ENCODE assay signal across 8 mouse cellular contexts in genomic region chr4:102570766-102571411, GRCm38 (mm10).
DNase-seq lines count a peak whose midpoint lies in the region; ATAC-seq lines count a peak whose summit lies in the region.

No protein-coding gene starts in this region.

- whole genome bisulfite sequencing in embryonic facial prominence, embryonic 13.5 days: 2% methylated on average over 20 of the region's 20 CpGs
- 4% methylated on average over 20 of the region's 20 CpGs for WGBS in kidney, embryonic 15.5 days
- 3% methylated on average over 20 of the region's 20 CpGs for WGBS in midbrain, embryonic 14.5 days

- H3K36me3 ChIP-seq in embryonic facial prominence, embryonic 13.5 days: no peaks in the 10 kb centered on the region
- H3K36me3 ChIP-seq in kidney, embryonic 15.5 days: no peaks in the 10 kb centered on the region
- no peaks in the 10 kb centered on the region for H3K36me3 ChIP-seq in midbrain, embryonic 14.5 days (ENCODE audit: control insufficient read depth, insufficient read depth, low read length)

- H3K4me3 ChIP-seq in embryonic facial prominence, embryonic 13.5 days: peak overlapping the region; percentile 55
- peak overlapping the region; percentile 55 for H3K4me3 ChIP-seq in kidney, embryonic 15.5 days (replicated peaks)
- peak overlapping the region; percentile 40 for H3K4me3 ChIP-seq in midbrain, embryonic 14.5 days (replicated peaks; ENCODE audit: low read depth, low read length)

- DNase-seq in spleen, adult 12 weeks (ENCODE audit: low spot score): peak; percentile 21
- DNase-seq in spleen, adult 18-20 months: no peak
- peak; percentile 48 for DNase-seq in midbrain, embryonic 14.5 days
- DNase-seq in layer of hippocampus, postnatal 14 days (ENCODE audit: low spot score in 2 of 2): no peak
- no peak for DNase-seq in left cerebral cortex, adult 11 months (ENCODE audit: low spot score)
- no peak for DNase-seq in yolk sac, embryonic 10.5 days (ENCODE audit: low spot score)

- peaks cover 37% of the 10 kb centered on the region for H3K4me1 ChIP-seq in embryonic facial prominence, embryonic 13.5 days
- peaks cover 39% of the 10 kb centered on the region for H3K4me1 ChIP-seq in kidney, embryonic 15.5 days
- peaks cover 32% of the 10 kb centered on the region for H3K4me1 ChIP-seq in midbrain, embryonic 14.5 days (ENCODE audit: control insufficient read depth, insufficient read depth, low read length)

- no peaks in the 10 kb centered on the region for H3K27me3 ChIP-seq in embryonic facial prominence, embryonic 13.5 days
- H3K27me3 ChIP-seq in kidney, embryonic 15.5 days: peaks cover 11% of the 10 kb centered on the region; the same call in 1 of the 2 replicates
- 0 out of 2 replicates have a peak, but pooled peaks cover 9% of the 10 kb centered on the region for H3K27me3 ChIP-seq in midbrain, embryonic 14.5 days (ENCODE audit: control insufficient read depth, insufficient read depth, low read length)

- H3K9me3 ChIP-seq in embryonic facial prominence, embryonic 13.5 days: no peaks in the 10 kb centered on the region
- no peaks in the 10 kb centered on the region for H3K9me3 ChIP-seq in kidney, embryonic 15.5 days (replicated peaks)
- no peaks in the 10 kb centered on the region for H3K9me3 ChIP-seq in midbrain, embryonic 14.5 days (ENCODE audit: control insufficient read depth, low read length)

- peak overlapping the region; percentile 91 for H3K4me2 ChIP-seq in embryonic facial prominence, embryonic 13.5 days
- H3K4me2 ChIP-seq in kidney, embryonic 15.5 days: peak overlapping the region; percentile 83
- H3K4me2 ChIP-seq in midbrain, embryonic 14.5 days (ENCODE audit: low read length): peak overlapping the region; percentile 76

- H3K9ac ChIP-seq in embryonic facial prominence, embryonic 13.5 days: peak overlapping the region; percentile 77
- peak overlapping the region; percentile 55 for H3K9ac ChIP-seq in kidney, embryonic 15.5 days
- H3K9ac ChIP-seq in midbrain, embryonic 14.5 days (replicated peaks; ENCODE audit: low read length): peak overlapping the region; percentile 56

- ATAC-seq in embryonic facial prominence, embryonic 13.5 days (ENCODE audit: insufficient number of reproducible peaks, insufficient read depth, low FRiP score, low TSS enrichment, low read depth): no peak
- ATAC-seq in kidney, embryonic 15.5 days (replicated peaks; ENCODE audit: low FRiP score): peak; percentile 27; the same call in 1 of the 2 replicates
- ATAC-seq in midbrain, embryonic 14.5 days (ENCODE audit: low FRiP score, low TSS enrichment): 0 out of 2 replicates have a peak, but pooled peaks have one; percentile 20

- H3K27ac ChIP-seq in embryonic facial prominence, embryonic 13.5 days: peak overlapping the region; percentile 87
- H3K27ac ChIP-seq in kidney, embryonic 15.5 days: peak overlapping the region; percentile 93
- 0 out of 2 replicates have a peak overlapping the region, but pooled peaks have one; percentile 52 for H3K27ac ChIP-seq in midbrain, embryonic 14.5 days (replicated peaks; ENCODE audit: low read depth, low read length)

Comparison
In these comparisons a context has a peak if more than half of its experiments do, and no peak if none do; other contexts are left out.
1. DNase-seq: peak in spleen, adult 12 weeks (single experiment) and midbrain, embryonic 14.5 days (single experiment); none in spleen, adult 18-20 months (0 of 2), layer of hippocampus, postnatal 14 days (0 of 2), left cerebral cortex, adult 11 months (single experiment) and yolk sac, embryonic 10.5 days (single experiment).
2. Peak in every context shown above with its lines, with median percentiles within 50 percentile points of each other: H3K27ac ChIP-seq, H3K4me2 ChIP-seq, H3K4me3 ChIP-seq and H3K9ac ChIP-seq.